Mouse (Mus musculus) heart, embryonic 14.5 days (tissue): ENCODE measurements around the gene Igfbp2. TPM values are rescaled to one million over a fixed set of nuclear protein-coding genes. Genes with fewer than 3 reads are reported as not detected.

Experiments
- ATAC-seq: fragments of 200-750 bp; cut with Nextera tagmentation; 2 replicates; pipeline ENCODE4 v1.8.0; 2017; ENCODE audit warnings: low read depth, moderate TSS enrichment; ENCODE audit not compliant: insufficient number of reproducible peaks, insufficient read depth, low FRiP score
- H3K27ac ChIP-seq, 2 experiments: fragments of 200-500 bp in 1 of 2; fragments of 300-500 bp in 1 of 2; sonication (generic) in 1 of 2; replicated peaks in 1 of 2; 2 replicates each; pipeline ENCODE4 v1.5.1; 2012 to 2014; ENCODE audit warnings: low read depth in 2 of 2, low read length in 2 of 2, control low read depth in 1 of 2, mild to moderate bottlenecking in 1 of 2, mixed read lengths in 1 of 2; ENCODE audit not compliant: control insufficient read depth in 1 of 2, insufficient read depth in 1 of 2
- H3K27me3 ChIP-seq: fragments of 300-500 bp; sonication (generic); 2 replicates; pipeline ENCODE4 v1.6.1; 2014; ENCODE audit warnings: mild to moderate bottlenecking, low read length, control low read depth; ENCODE audit not compliant: control insufficient read depth, insufficient read depth
- H3K36me3 ChIP-seq: fragments of 300-500 bp; sonication (generic); 2 replicates; pipeline ENCODE4 v1.6.1; 2014; ENCODE audit warnings: mild to moderate bottlenecking, control low read depth, low read length, mixed read lengths; ENCODE audit not compliant: control insufficient read depth, insufficient read depth
- H3K4me1 ChIP-seq, 2 experiments: fragments of 200-500 bp in 1 of 2; fragments of 300-500 bp in 1 of 2; sonication (generic) in 1 of 2; 2 replicates each; pipeline ENCODE4 v1.6.1; 2012 to 2014; ENCODE audit warnings: low read length in 2 of 2, control low read depth in 1 of 2, mixed read lengths in 1 of 2; ENCODE audit not compliant: control insufficient read depth in 2 of 2, insufficient read depth in 2 of 2
- H3K4me2 ChIP-seq: fragments of 300-500 bp; sonication (generic); 2 replicates; pipeline ENCODE4 v1.6.1; 2014; ENCODE audit warnings: mild to moderate bottlenecking, low read length
- H3K4me3 ChIP-seq, 2 experiments: fragments of 200-500 bp in 1 of 2; fragments of 300-500 bp in 1 of 2; sonication (generic) in 1 of 2; 2 replicates each; pipeline ENCODE4 v1.5.1; 2012 to 2014; ENCODE audit warnings: low read length in 2 of 2, mild to moderate bottlenecking in 2 of 2, control low read depth in 1 of 2, low read depth in 1 of 2, moderate library complexity in 1 of 2; ENCODE audit not compliant: control insufficient read depth in 1 of 2, insufficient read depth in 1 of 2
- H3K9ac ChIP-seq: fragments of 300-500 bp; sonication (generic); 2 replicates; pipeline ENCODE4 v1.6.1; 2014; ENCODE audit warnings: mild to moderate bottlenecking, low read length
- H3K9me3 ChIP-seq: fragments of 300-500 bp; sonication (generic); 2 replicates; pipeline ENCODE4 v1.6.1; 2016; ENCODE audit warnings: low read length, control low read depth; ENCODE audit not compliant: control insufficient read depth
- WGBS: fragments of 180-500 bp; shearing (Covaris S2); extraction: QIAGEN DNeasy Blood & Tissue Kit; methylation state at CpG from one replicate; pipeline ENCODE4 v1.1.7; 2014; 5-methylcytosine and 5-hydroxymethylcytosine counted together
- polyA plus RNA-seq: library from polyadenylated mRNA; unstranded; fragments of >200 nt; fragmentation: Nextera tagmentation; extraction: Ambion mirVana; gene quantifications from 2 replicates; pipeline ENCODE4 v1.2.1, GENCODE M21; 2014

Gene Igfbp2
- polyA plus RNA-seq, 1 experiment from 2014 or later, result 67.5 TPM

DNA sequence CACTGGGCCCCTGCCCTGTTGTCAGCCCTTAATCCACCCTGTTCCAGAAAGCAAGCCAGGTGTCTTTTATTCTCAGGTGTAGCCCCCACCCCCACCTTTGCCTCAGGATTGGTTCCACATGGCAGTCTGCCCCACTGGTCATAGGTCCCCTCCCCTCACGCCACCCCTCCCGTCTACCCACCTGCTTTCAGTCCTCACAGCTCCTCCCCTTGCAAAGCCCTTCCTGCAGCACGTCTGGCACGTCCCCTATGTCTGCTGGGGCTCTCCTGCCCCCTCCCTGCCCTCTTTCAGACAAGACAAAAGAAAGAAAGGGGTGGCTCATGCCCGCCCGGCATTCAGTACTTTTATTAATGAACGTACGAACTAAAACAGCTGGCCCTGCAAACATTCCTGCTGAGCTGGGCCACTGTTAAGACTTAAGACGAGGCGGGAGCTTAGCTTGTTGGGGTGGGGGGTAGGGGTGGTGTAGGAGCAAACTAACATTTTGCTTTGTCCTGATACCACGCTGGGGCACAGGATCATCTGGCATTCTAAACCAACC, 18.2 kb upstream of the Igfbp2 start:
- Histone ChIP-seq H3K4me3 (no peak overlapping the region), H3K36me3 (no peaks in the 10 kb centered on the region), H3K9me3 (0 out of 2 replicates have a peak, but pooled peaks cover 1% of the 10 kb centered on the region), H3K9ac (no peak overlapping the region), H3K4me1 (0 out of 4 replicates have a peak, but pooled peaks cover 0 to 2% of the 10 kb centered on the region in 2 experiments), H3K27ac (no peak overlapping the region), H3K4me2 (no peak overlapping the region), H3K27me3 (no peaks in the 10 kb centered on the region)
- 29% methylated on average over 11 of the region's 11 CpGs for WGBS
- no peak for ATAC-seq

DNA sequence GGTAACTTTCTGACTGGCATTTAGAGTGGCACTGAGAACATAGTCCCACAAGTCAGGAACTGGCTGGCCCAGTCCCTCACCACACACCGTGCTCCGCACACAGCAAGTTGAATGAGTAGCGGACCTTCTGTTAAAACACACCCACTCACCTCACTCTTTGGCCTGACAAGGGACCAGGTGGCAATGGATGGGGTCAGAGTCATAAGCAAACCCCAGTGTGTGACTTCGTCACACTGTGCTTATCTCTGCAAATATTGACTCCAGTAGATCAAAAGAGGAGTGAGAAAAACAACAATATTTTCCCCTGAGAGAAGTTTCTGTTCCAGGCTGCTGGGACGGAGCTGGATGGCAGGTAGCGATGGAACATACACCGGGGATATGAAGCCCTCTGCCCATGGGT, 15.0 kb upstream of the Igfbp2 start:
- peaks cover 4 to 6% of the 10 kb centered on the region in 2 experiments; a peak in 3 of 4 replicates for H3K4me1 ChIP-seq
- no peak overlapping the region for H3K4me3 ChIP-seq
- H3K4me2 ChIP-seq, result no peak overlapping the region
- WGBS, result 93% methylated on average over 7 of the region's 7 CpGs
- H3K27ac ChIP-seq, result no peak overlapping the region
- H3K36me3 ChIP-seq, result no peaks in the 10 kb centered on the region
- ATAC-seq, result no peak
- no peak overlapping the region for H3K9ac ChIP-seq
- H3K9me3 ChIP-seq, result 0 out of 2 replicates have a peak, but pooled peaks cover 4% of the 10 kb centered on the region
- no peaks in the 10 kb centered on the region for H3K27me3 ChIP-seq

- no peak for ATAC-seq
- Histone ChIP-seq H3K27ac (no peak overlapping the region), H3K9me3 (0 out of 2 replicates have a peak, but pooled peaks cover 4% of the 10 kb centered on the region), H3K4me2 (no peak overlapping the region), H3K4me1 (peaks cover 5 to 6% of the 10 kb centered on the region in 2 experiments), H3K4me3 (no peak overlapping the region), H3K27me3 (no peaks in the 10 kb centered on the region), H3K36me3 (no peaks in the 10 kb centered on the region), H3K9ac (no peak overlapping the region)
- 75% methylated on average over 7 of the region's 7 CpGs for WGBS
Measured at GRCm38 (mm10) chr1:72809951-72810675, 14.2 kb upstream of the Igfbp2 start.

GRCm38 (mm10) chr1:72811061-72811460, 13.2 kb upstream of the Igfbp2 start:
- Histone ChIP-seq H3K36me3 (no peaks in the 10 kb centered on the region), H3K4me1 (peaks cover 11 to 12% of the 10 kb centered on the region in 2 experiments), H3K27ac (no peak overlapping the region), H3K27me3 (no peaks in the 10 kb centered on the region), H3K4me3 (no peak overlapping the region), H3K9me3 (0 out of 2 replicates have a peak, but pooled peaks cover 4% of the 10 kb centered on the region), H3K9ac (no peak overlapping the region), H3K4me2 (no peak overlapping the region)
- WGBS, result 83% methylated on average over 3 of the region's 3 CpGs
- ATAC-seq, result no peak

GRCm38 (mm10) chr1:72813089-72813638, 11.1 kb upstream of the Igfbp2 start:
- H3K9me3 ChIP-seq, result 0 out of 2 replicates have a peak, but pooled peaks cover 4% of the 10 kb centered on the region
- H3K36me3 ChIP-seq, result no peaks in the 10 kb centered on the region
- H3K4me3 ChIP-seq, result no peak overlapping the region
- 0 out of 2 replicates have a peak, but pooled peaks cover 4% of the 10 kb centered on the region for H3K27me3 ChIP-seq
- no peak overlapping the region for H3K27ac ChIP-seq
- no peak overlapping the region for H3K4me2 ChIP-seq
- WGBS, result 51% methylated on average over 5 of the region's 5 CpGs
- H3K4me1 ChIP-seq, result peaks cover 11 to 12% of the 10 kb centered on the region in 2 experiments
- no peak overlapping the region for H3K9ac ChIP-seq
- no peak for ATAC-seq

DNA sequence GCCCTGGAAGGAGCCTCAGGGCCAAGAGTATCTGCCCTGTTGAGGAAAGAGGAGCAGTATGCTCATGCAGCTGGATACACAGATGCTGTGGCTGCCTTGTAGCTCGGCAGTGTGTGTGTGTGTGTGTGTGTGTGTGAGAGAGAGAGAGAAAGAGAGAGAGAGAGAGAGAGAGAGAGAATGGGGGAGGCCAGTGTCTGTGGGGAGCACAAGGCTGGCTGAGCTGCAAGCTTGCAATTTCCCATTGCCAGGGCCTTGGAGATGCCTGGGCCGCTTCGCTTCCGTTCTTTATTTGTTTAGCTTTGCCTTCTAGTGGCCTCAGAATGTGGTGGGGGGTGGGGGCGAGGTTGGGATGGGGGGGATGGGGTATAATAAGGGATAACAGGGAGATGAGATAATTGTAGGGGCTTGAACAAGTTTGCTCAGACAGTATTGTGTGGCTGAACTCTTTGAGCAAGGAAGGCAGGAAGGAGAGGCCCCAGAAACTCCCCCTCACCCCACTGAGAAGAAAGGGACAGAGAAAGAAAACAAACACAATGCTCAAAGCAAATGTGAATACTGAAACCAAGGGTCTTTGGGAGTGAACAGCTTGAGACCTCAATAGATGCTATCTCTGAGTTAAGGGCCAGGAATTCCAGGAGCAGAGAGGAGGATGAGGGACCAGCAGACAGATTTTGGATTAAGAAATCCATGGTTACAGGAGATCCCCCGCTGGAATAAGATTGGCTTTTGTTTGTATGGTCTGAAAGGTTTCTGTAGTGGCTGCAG, 10.5 kb upstream of the Igfbp2 start:
- 38% methylated on average over 6 of the region's 6 CpGs for WGBS
- H3K4me2 ChIP-seq, result no peak overlapping the region
- no peak for ATAC-seq
- H3K36me3 ChIP-seq, result no peaks in the 10 kb centered on the region
- H3K27ac ChIP-seq, result no peak overlapping the region; a peak in 1 of 4 replicates
- H3K27me3 ChIP-seq, result 0 out of 2 replicates have a peak, but pooled peaks cover 4% of the 10 kb centered on the region
- H3K9me3 ChIP-seq, result 0 out of 2 replicates have a peak, but pooled peaks cover 4% of the 10 kb centered on the region
- no peak overlapping the region for H3K4me3 ChIP-seq
- H3K9ac ChIP-seq, result no peak overlapping the region
- peaks cover 11 to 12% of the 10 kb centered on the region in 2 experiments for H3K4me1 ChIP-seq

- H3K4me1 ChIP-seq, result peaks cover 11 to 12% of the 10 kb centered on the region in 2 experiments
- H3K4me3 ChIP-seq, result no peak overlapping the region
- no peak for ATAC-seq
- 0 out of 2 replicates have a peak, but pooled peaks cover 4% of the 10 kb centered on the region for H3K9me3 ChIP-seq
- H3K27me3 ChIP-seq, result 0 out of 2 replicates have a peak, but pooled peaks cover 4% of the 10 kb centered on the region
- H3K27ac ChIP-seq, result no peak overlapping the region
- no peak overlapping the region for H3K4me2 ChIP-seq
- WGBS, result 24% methylated on average over 5 of the region's 5 CpGs
- no peaks in the 10 kb centered on the region for H3K36me3 ChIP-seq
- no peak overlapping the region for H3K9ac ChIP-seq
Measured at GRCm38 (mm10) chr1:72815184-72815583, 9.1 kb upstream of the Igfbp2 start.
